Comparison of ENCODE assay signal across 8 mouse cellular contexts in genomic region chr11:71005046-71005445, GRCm38 (mm10). TPM values are rescaled to one million over a fixed set of nuclear protein-coding genes. Genes with fewer than 3 reads are reported as not detected.
DNase-seq lines count a peak whose midpoint lies in the region; ATAC-seq and TF ChIP-seq lines count a peak whose summit lies in the region.

No protein-coding gene starts in this region.

- no peak for TF ChIP-seq EP300 in CH12.LX (IDR thresholded peaks at IDR 0.05; ENCODE audit: low read length)

- dilution Hi-C loops in CH12.LX (cut with MboI; ENCODE audit: extremely low pct_ligation_motif_present, extremely low pct_unique_long_range_greater_than_20kb, low sequenced_read_pairs), result no loop called here

- no peaks in the 10 kb centered on the region for H3K27me3 ChIP-seq in heart, embryonic 10.5 days (ENCODE audit: insufficient read depth, poor library complexity, severe bottlenecking)
- H3K27me3 ChIP-seq in CH12.LX (replicated peaks), result no peaks in the 10 kb centered on the region
- no peaks in the 10 kb centered on the region for H3K27me3 ChIP-seq in forebrain, postnatal 0 days (ENCODE audit: insufficient read depth, low read length)
- no peaks in the 10 kb centered on the region for H3K27me3 ChIP-seq in liver, embryonic 16.5 days (ENCODE audit: control insufficient read depth, insufficient read depth, low read depth, low read length)

- ATAC-seq in forebrain, postnatal 0 days, result no peak
- ATAC-seq in liver, embryonic 16.5 days (ENCODE audit: low read depth), result no peak

- peaks cover 28% of the 10 kb centered on the region for H3K79me2 ChIP-seq in CH12.LX (replicated peaks; ENCODE audit: control insufficient read depth, extremely low read depth, insufficient read depth, poor library complexity, severe bottlenecking)

- no peak for TF ChIP-seq CTCF in CH12.LX (conservative IDR thresholded peaks at IDR 0.05 in 1 of 2, IDR thresholded peaks at IDR 0.05 in 1 of 2; ENCODE audit: low read depth in 2 of 2, low read length in 2 of 2)
- TF ChIP-seq CTCF in forebrain, postnatal 0 days (IDR thresholded peaks at IDR 0.05; ENCODE audit: low read depth), result no peak

- TF ChIP-seq RAD21 in CH12.LX (IDR thresholded peaks at IDR 0.05; ENCODE audit: low read depth, low read length), result no peak

- H3K27ac ChIP-seq in heart, embryonic 10.5 days, result peak overlapping the region; percentile 82
- no peak overlapping the region for H3K27ac ChIP-seq in CH12.LX (ENCODE audit: insufficient read depth, low read depth)
- 0 out of 2 replicates have a peak overlapping the region, but pooled peaks have one; percentile 31 for H3K27ac ChIP-seq in forebrain, postnatal 0 days (ENCODE audit: low read depth, low read length)
- no peak overlapping the region for H3K27ac ChIP-seq in liver, embryonic 16.5 days (ENCODE audit: low read length)

- peaks cover 32% of the 10 kb centered on the region for H3K36me3 ChIP-seq in heart, embryonic 10.5 days
- peaks cover 24 to 58% of the 10 kb centered on the region in 2 experiments for H3K36me3 ChIP-seq in CH12.LX (replicated peaks in 1 of 2; ENCODE audit: control insufficient read depth in 1 of 2, insufficient read depth in 1 of 2, low read length in 1 of 2)
- peaks cover 21% of the 10 kb centered on the region for H3K36me3 ChIP-seq in forebrain, postnatal 0 days (ENCODE audit: insufficient read depth)
- H3K36me3 ChIP-seq in liver, embryonic 16.5 days (ENCODE audit: control insufficient read depth, insufficient read depth), result peaks cover 13% of the 10 kb centered on the region

- no peaks in the 10 kb centered on the region for H3K9me3 ChIP-seq in heart, embryonic 10.5 days
- no peaks in the 10 kb centered on the region for H3K9me3 ChIP-seq in CH12.LX (replicated peaks; ENCODE audit: low read length)
- H3K9me3 ChIP-seq in forebrain, postnatal 0 days (ENCODE audit: low read length), result no peaks in the 10 kb centered on the region
- no peaks in the 10 kb centered on the region for H3K9me3 ChIP-seq in liver, embryonic 16.5 days (replicated peaks; ENCODE audit: control insufficient read depth, low read length)

- H3K4me1 ChIP-seq in heart, embryonic 10.5 days, result peaks cover 15% of the 10 kb centered on the region
- peaks cover 7 to 33% of the 10 kb centered on the region in 2 experiments for H3K4me1 ChIP-seq in CH12.LX (ENCODE audit: control insufficient read depth in 1 of 2, insufficient read depth in 2 of 2)
- peaks cover 14% of the 10 kb centered on the region for H3K4me1 ChIP-seq in forebrain, postnatal 0 days (ENCODE audit: insufficient read depth)
- peaks cover 16% of the 10 kb centered on the region for H3K4me1 ChIP-seq in liver, embryonic 16.5 days (ENCODE audit: control insufficient read depth, low read depth, low read length)

- no peak for TF ChIP-seq POLR2A in CH12.LX (IDR thresholded peaks at IDR 0.05; ENCODE audit: low read depth, low read length)

- in situ Hi-C loops in CH12.LX (cut with MboI; ENCODE audit: low pct_ligation_motif_present, low pct_unique_long_range_greater_than_20kb, low sequenced_read_pairs), result no loop called here

- intact Hi-C loops in left cerebral cortex, postnatal 4 days (cut with DNase I), result loop anchor here (10.0 kb wide), 1 partner anchor 50 kb away; no protein-coding TSS in a partner anchor

- no peak for DNase-seq in heart, embryonic 10.5 days (ENCODE audit: low spot score)
- DNase-seq in heart, postnatal 4 days, result no peak
- DNase-seq in CH12.LX (ENCODE audit: extremely low read depth), result no peak
- DNase-seq in forebrain, postnatal 0 days, result peak; percentile 15
- DNase-seq in left cerebral cortex, postnatal 4 days, result no peak
- DNase-seq in testis, postnatal 14 days (ENCODE audit: low spot score), result no peak
- DNase-seq in kidney, postnatal 14 days, result no peak

- peak overlapping the region; percentile 86 for H3K4me3 ChIP-seq in heart, embryonic 10.5 days
- H3K4me3 ChIP-seq in CH12.LX (replicated peaks in 1 of 3; ENCODE audit: low read depth in 2 of 3, low read length in 2 of 3, poor library complexity in 1 of 3), result peak overlapping the region in 2 of 3 experiments; percentile 71 to 78
- H3K4me3 ChIP-seq in forebrain, postnatal 0 days (ENCODE audit: low read depth, low read length), result peak overlapping the region; percentile 92
- H3K4me3 ChIP-seq in liver, embryonic 16.5 days (ENCODE audit: low read depth, low read length), result peak overlapping the region; percentile 14

- WGBS in heart, embryonic 10.5 days, result 53% methylated on average over 5 of the region's 5 CpGs
- 51% methylated on average over 5 of the region's 5 CpGs for WGBS in forebrain, postnatal 0 days
- WGBS in liver, embryonic 16.5 days (ENCODE audit: insufficient replicate concordance), result 43% methylated on average over 5 of the region's 5 CpGs

- peak overlapping the region; percentile 3; the same call in 1 of the 2 replicates for H3K9ac ChIP-seq in CH12.LX (ENCODE audit: insufficient read depth, low read depth)
- 0 out of 2 replicates have a peak overlapping the region, but pooled peaks have one; percentile 2 for H3K9ac ChIP-seq in forebrain, postnatal 0 days
- no peak overlapping the region for H3K9ac ChIP-seq in liver, embryonic 16.5 days (ENCODE audit: low read depth, low read length)

- peak overlapping the region; percentile 30; the same call in 1 of the 2 replicates for H3K4me2 ChIP-seq in CH12.LX (ENCODE audit: insufficient read depth, low read depth, poor library complexity, severe bottlenecking)
- peak overlapping the region; percentile 45 for H3K4me2 ChIP-seq in forebrain, postnatal 0 days (ENCODE audit: low read depth)
- peak overlapping the region; percentile 94 for H3K4me2 ChIP-seq in liver, embryonic 16.5 days (ENCODE audit: low read depth, low read length)

TF ChIP-seq in CH12.LX, 34 proteins besides CTCF, POLR2A, EP300 and RAD21:
- TF ChIP-seq RCOR1 (conservative IDR thresholded peaks at IDR 0.05; ENCODE audit: low read depth, low read length) (no peak), HCFC1 (IDR thresholded peaks at IDR 0.05; ENCODE audit: low read depth, low read length) (no peak), GABPA (IDR thresholded peaks at IDR 0.05; ENCODE audit: insufficient replicate concordance, low read depth, low read length) (no peak)

RNA-seq across cellular contexts. Expression of gene Dhx33, which starts 0.8 kb away (rescaled TPM):
- 21.0 and 23.3 TPM in 2 replicates for polyA plus RNA-seq in heart, embryonic 10.5 days (2016; fragmentation: Nextera tagmentation; extraction: Ambion mirVana)
- total RNA-seq in heart, postnatal 4 days (2021), result 10 to 100 TPM; 15.0 to 16.9 TPM
- 34.4 and 45.8 TPM in 2 replicates for total RNA-seq in CH12.LX (2012; rRNA removed)
- total RNA-seq in CH12.LX (2014; rRNA removed), result 43.0 and 45.6 TPM in 2 replicates
- 55.4 and 55.9 TPM in 2 replicates for polyA plus RNA-seq in CH12.LX (2012; ENCODE audit: insufficient read length, low read depth)
- total RNA-seq in forebrain, postnatal 0 days (2014; rRNA removed), result 25.8 and 26.7 TPM in 2 replicates
- polyA plus RNA-seq in forebrain, postnatal 0 days (2015; fragmentation: Nextera tagmentation; extraction: Ambion mirVana), result 7.4 and 9.7 TPM in 2 replicates
- 5.4 and 7.1 TPM in 2 replicates for polyA plus RNA-seq in liver, embryonic 16.5 days (2015; fragmentation: Nextera tagmentation; extraction: Ambion mirVana)
- 10 to 100 TPM; 26.4 TPM for total RNA-seq in left cerebral cortex, postnatal 4 days (2021)

RNA-seq across cellular contexts. Expression of gene Mis12, which starts 14.4 kb away (rescaled TPM):
- polyA plus RNA-seq in heart, embryonic 10.5 days (2016; fragmentation: Nextera tagmentation; extraction: Ambion mirVana), result 32.9 and 45.5 TPM in 2 replicates
- 10 to 100 TPM; 15.2 to 15.3 TPM for total RNA-seq in heart, postnatal 4 days (2021)
- 23.4 and 32.7 TPM in 2 replicates for total RNA-seq in CH12.LX (2012; rRNA removed)
- total RNA-seq in CH12.LX (2014; rRNA removed), result 36.3 and 38.1 TPM in 2 replicates
- 35.6 and 37.9 TPM in 2 replicates for polyA plus RNA-seq in CH12.LX (2012; ENCODE audit: insufficient read length, low read depth)
- total RNA-seq in forebrain, postnatal 0 days (2014; rRNA removed), result 15.3 and 19.3 TPM in 2 replicates
- polyA plus RNA-seq in forebrain, postnatal 0 days (2015; fragmentation: Nextera tagmentation; extraction: Ambion mirVana), result 8.0 and 13.9 TPM in 2 replicates
- 23.6 and 24.1 TPM in 2 replicates for polyA plus RNA-seq in liver, embryonic 16.5 days (2015; fragmentation: Nextera tagmentation; extraction: Ambion mirVana)
- total RNA-seq in left cerebral cortex, postnatal 4 days (2021), result 10 to 100 TPM; 13.5 to 14.5 TPM

RNA-seq across cellular contexts. Expression of gene Derl2, which starts 14.6 kb away (rescaled TPM):
- 35.1 and 41.1 TPM in 2 replicates for polyA plus RNA-seq in heart, embryonic 10.5 days (2016; fragmentation: Nextera tagmentation; extraction: Ambion mirVana)
- 10 to 100 TPM; 22.2 to 24.9 TPM for total RNA-seq in heart, postnatal 4 days (2021)
- 32.7 and 44.2 TPM in 2 replicates for total RNA-seq in CH12.LX (2012; rRNA removed)
- total RNA-seq in CH12.LX (2014; rRNA removed), result 132 TPM in 2 replicates
- 85.9 and 95.0 TPM in 2 replicates for polyA plus RNA-seq in CH12.LX (2012; ENCODE audit: insufficient read length, low read depth)
- 27.0 and 35.0 TPM in 2 replicates for total RNA-seq in forebrain, postnatal 0 days (2014; rRNA removed)
- polyA plus RNA-seq in forebrain, postnatal 0 days (2015; fragmentation: Nextera tagmentation; extraction: Ambion mirVana), result 21.5 and 25.1 TPM in 2 replicates
- polyA plus RNA-seq in liver, embryonic 16.5 days (2015; fragmentation: Nextera tagmentation; extraction: Ambion mirVana), result 44.9 and 46.6 TPM in 2 replicates
- 10 to 100 TPM; 23.1 to 28.8 TPM for total RNA-seq in left cerebral cortex, postnatal 4 days (2021)

RNA-seq across cellular contexts. Expression of gene C1qbp, which starts 22.2 kb away (rescaled TPM):
- polyA plus RNA-seq in heart, embryonic 10.5 days (2016; fragmentation: Nextera tagmentation; extraction: Ambion mirVana), result 359 and 388 TPM in 2 replicates
- 100 to 1,000 TPM; 233 to 253 TPM for total RNA-seq in heart, postnatal 4 days (2021)
- total RNA-seq in CH12.LX (2012; rRNA removed) (150 and 190 TPM in 2 replicates), CH12.LX (2014; rRNA removed) (298 and 320 TPM in 2 replicates)
- polyA plus RNA-seq in CH12.LX (2012; ENCODE audit: insufficient read length, low read depth), result 903 and 917 TPM in 2 replicates
- total RNA-seq in forebrain, postnatal 0 days (2014; rRNA removed), result 19.5 and 24.3 TPM in 2 replicates
- 225 and 233 TPM in 2 replicates for polyA plus RNA-seq in forebrain, postnatal 0 days (2015; fragmentation: Nextera tagmentation; extraction: Ambion mirVana)
- polyA plus RNA-seq in liver, embryonic 16.5 days (2015; fragmentation: Nextera tagmentation; extraction: Ambion mirVana), result 134 and 151 TPM in 2 replicates
- total RNA-seq in left cerebral cortex, postnatal 4 days (2021), result 100 to 1,000 TPM; 122 to 139 TPM

RNA-seq across cellular contexts. Expression of gene 6330403K07Rik, which starts 28.3 kb away (rescaled TPM):
- 30.8 and 73.4 TPM in 2 replicates for polyA plus RNA-seq in heart, embryonic 10.5 days (2016; fragmentation: Nextera tagmentation; extraction: Ambion mirVana)
- total RNA-seq in heart, postnatal 4 days (2021), result 1 to 10 TPM; 5.2 to 5.6 TPM
- total RNA-seq in CH12.LX (2012; rRNA removed), result not detected in 2 replicates
- not detected in 2 replicates for total RNA-seq in CH12.LX (2014; rRNA removed)
- polyA plus RNA-seq in CH12.LX (2012; ENCODE audit: insufficient read length, low read depth), result 0.20 TPM in 1 of 2 replicates, not detected in the other
- 611 and 642 TPM in 2 replicates for total RNA-seq in forebrain, postnatal 0 days (2014; rRNA removed)
- polyA plus RNA-seq in forebrain, postnatal 0 days (2015; fragmentation: Nextera tagmentation; extraction: Ambion mirVana), result 634 and 640 TPM in 2 replicates
- polyA plus RNA-seq in liver, embryonic 16.5 days (2015; fragmentation: Nextera tagmentation; extraction: Ambion mirVana), result 1.6 and 1.8 TPM in 2 replicates
- 100 to 1,000 TPM; 252 to 265 TPM for total RNA-seq in left cerebral cortex, postnatal 4 days (2021)

Comparison
In these comparisons a context has a peak if more than half of its experiments do, and no peak if none do; other contexts are left out.
1. H3K27ac ChIP-seq: peak in heart, embryonic 10.5 days (single experiment) and forebrain, postnatal 0 days (single experiment); none in CH12.LX (single experiment) and liver, embryonic 16.5 days (single experiment).
2. H3K4me3 ChIP-seq: peak in every context shown above with its lines; median percentile 92 in forebrain, postnatal 0 days; 86 in heart, embryonic 10.5 days; 74 in CH12.LX; 14 in liver, embryonic 16.5 days.
3. H3K4me2 ChIP-seq: peak in every context shown above with its lines; median percentile 94 in liver, embryonic 16.5 days; 45 in forebrain, postnatal 0 days; 30 in CH12.LX.